Mouse (Mus musculus): ENCODE data around the gene Arhgap15.

- TF ChIP-seq CTCF (IDR thresholded peaks at IDR 0.05; ENCODE audit: extremely low read depth, insufficient read depth, insufficient read length, insufficient replicate concordance) (no peak), POLR2A (IDR thresholded peaks at IDR 0.05; ENCODE audit: low read depth, low read length) (no peak)
These were observed 557.5 kb downstream of the Arhgap15 start for GRCm38 (mm10) chr2:44306137-44306536.
